Mouse (Mus musculus) embryo, embryonic 11.5 days (tissue): ENCODE data around the gene Olfr194.
"Not testable (repeated sequence)": the region's sequence is repeated elsewhere in the genome, so short reads cannot be mapped to it uniquely, and the experiment has no call there.

ENCODE experiments used
- DNase-seq: peaks from one replicate; pipeline ENCODE4 v3.0.0-alpha.2; 2012; ENCODE audit warnings: low read depth, low spot score

The Olfr194 gene

DNA sequence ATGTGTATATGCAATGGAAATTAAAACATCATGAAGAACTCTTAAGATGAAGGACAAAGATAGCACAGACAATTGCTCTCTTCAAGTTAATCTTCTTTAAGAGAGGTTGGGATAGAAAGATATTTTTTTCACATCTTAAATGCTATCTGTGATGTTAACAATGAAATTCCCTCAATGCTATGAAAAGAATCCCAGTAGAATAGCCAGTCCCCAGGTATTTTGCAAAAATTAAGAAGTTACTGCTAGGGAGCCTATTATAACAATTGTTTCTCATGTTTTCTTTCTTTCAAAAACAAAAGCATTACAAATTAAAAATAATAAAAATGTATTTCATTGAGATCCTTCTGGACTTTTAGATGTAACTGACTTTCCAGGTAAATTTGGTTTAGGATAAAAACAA, at the start of gene Olfr194:
Gene Olfr194, minus strand, starts transcription at position 101 of the 400 bp plus-strand sequence.
- no peak for DNase-seq

DNA sequence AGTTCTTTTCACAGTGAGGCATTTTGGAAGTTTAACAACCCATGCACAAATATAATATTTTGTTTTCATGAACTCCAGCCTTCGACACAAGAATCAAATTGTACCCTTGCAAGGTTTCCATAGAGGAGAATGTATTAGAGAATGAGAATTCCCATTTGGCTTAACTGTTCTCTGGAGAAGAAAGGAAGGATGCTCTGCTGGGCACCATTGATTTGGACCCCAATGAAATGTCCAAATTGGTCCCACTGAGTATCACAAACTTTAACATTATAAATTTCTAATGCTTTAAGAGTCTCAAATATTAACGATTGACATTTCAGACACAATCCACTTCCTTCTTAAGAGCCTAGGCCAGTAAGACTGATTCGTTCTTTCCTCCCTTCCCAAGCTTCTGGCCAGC, 49.5 kb upstream of the Olfr194 start, which contains the start of gene Olfr196:
Gene Olfr196, minus strand, starts transcription at position 101 of the 400 bp plus-strand sequence.
- no peak for DNase-seq

DNA sequence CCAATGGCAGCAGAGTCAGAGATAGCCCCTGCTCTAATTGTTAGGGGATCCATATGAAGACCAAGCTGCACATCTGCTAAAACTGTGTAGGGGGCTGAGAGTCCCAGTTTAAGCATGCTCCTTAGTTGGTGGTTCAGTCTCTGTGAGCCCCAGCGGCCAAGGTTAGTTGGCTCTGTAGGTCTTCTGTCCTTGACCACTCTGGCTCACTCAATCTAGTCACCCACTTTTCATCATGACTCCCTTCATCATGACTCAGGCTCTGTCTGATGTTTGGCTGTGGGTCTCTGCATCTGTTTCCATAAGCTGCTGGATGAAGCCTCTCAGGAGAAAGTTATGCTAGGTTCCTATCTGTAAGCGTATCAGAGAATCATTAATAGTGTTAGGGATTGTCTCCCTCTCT, 31.1 kb upstream of the Olfr194 start:
- no peak for DNase-seq

DNA sequence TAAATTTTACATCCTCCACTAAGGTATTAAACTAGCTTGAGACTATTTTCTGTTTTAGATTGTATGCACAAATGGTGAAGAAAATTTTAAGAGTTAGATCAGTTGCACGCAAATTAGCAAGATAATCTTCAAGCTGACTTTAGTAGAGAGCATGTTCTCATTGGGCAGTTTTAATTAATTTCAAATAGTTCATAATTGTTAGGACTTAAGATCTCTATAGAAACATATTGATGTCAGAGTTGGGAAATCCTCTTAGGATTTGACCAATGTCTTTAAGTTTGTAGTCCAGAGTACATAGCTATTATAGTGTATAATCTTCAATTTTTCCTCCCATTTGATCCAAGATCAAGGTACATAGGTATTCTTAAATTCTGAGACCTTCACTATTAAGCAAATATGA, 25.9 kb upstream of the Olfr194 start, which contains the start of gene Olfr195:
Gene Olfr195, plus strand, starts transcription at position 301 of the 400 bp plus-strand sequence.
- no peak for DNase-seq

DNA sequence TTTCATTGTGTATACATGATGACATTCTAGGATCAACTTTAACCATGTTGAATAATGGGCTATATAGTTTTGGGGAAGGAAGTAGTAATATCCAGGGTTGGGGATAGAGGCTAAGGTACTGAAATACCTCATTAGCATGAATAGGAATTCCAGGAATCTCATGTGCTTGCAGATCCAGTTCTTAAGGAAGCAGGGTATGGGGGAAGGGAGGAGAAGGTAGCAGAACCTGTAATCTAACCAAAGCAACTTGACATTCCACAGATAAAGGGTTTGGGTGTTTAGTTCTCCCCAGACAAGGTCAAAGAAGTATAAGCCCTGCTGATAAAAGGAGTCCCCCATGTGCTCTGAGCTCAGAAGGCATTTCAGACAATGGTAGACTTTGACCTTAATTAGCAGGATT, 20.2 kb upstream of the Olfr194 start:
- DNase-seq = no peak

DNA sequence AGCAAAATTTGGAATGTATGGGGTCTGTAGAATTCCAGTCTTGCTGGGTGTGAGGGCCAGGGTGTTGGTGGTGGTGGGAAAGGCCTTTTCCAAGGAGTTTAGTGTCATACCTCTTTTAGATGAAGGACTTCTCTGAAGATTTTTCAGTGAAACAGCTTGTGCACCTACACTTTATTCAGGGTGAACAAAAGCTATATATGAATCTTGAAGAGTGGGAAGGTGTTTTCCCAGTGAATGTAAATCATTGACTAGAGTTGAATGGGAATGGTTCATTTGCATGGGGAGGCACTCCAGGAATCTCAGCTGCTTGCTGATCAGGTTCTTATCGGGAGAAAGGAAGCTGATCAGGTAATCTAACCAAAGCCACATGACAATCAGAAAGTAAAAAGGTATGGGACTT, 9.9 kb upstream of the Olfr194 start:
- DNase-seq = no peak

DNA sequence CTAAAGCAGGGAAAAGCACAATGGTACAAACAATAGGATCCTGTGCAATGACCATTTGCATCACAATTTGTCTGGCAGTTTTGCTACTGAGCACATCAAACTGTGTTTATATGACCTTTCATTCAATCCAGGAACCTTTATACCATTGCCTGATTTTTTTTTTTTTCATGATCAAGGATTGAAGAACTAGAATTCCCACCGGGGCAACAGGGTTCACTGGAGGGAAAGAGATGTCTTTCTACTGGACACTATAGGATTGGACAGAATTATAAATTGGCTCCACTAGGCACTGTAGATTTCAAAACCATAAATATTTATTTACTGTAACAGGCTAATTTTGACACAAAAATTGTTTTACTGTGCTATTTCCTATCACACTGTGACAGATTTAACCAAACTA, 9.1 kb downstream of the Olfr194 start, which contains the start of gene Olfr193:
Gene Olfr193, minus strand, starts transcription at position 101 of the 400 bp plus-strand sequence.
- no peak for DNase-seq

DNA sequence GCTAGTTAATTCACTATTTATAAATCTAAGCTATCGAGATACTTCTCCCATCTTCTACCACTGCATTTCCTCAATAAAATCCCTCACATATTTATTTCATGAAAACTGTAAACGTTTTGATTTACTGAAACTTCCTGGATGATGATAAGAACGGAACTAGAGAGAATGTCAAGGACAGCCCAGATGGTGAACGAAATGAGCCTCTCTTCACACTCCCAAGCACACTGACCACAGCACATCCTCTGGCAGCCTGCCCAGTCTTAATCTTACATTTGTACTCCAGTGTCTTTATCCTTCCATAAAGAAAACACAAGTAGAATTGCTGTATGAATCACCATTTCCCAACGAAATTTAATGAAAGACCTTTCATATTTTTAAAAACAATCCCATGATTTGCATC, 12.3 kb downstream of the Olfr194 start:
- DNase-seq = not testable (repeated sequence)

DNA sequence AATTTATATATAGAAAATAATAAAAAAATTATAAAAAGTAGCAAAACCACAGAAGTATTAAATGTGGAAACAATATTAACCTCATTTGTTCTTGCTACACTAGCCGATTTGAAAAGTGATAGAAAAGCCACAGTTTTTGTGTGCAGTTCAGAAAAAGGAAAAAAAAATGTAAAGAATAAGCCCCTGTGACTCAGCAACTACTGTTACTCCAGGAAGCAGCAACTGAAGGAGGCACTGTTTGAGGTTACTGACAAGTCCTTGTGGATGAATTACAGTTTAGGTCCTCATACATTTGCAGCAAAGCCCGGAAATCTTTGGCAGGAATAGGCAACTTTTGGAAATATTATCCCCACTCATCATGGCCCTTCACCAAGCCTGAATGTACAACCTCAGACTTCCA, 15.6 kb downstream of the Olfr194 start:
- no peak for DNase-seq

DNA sequence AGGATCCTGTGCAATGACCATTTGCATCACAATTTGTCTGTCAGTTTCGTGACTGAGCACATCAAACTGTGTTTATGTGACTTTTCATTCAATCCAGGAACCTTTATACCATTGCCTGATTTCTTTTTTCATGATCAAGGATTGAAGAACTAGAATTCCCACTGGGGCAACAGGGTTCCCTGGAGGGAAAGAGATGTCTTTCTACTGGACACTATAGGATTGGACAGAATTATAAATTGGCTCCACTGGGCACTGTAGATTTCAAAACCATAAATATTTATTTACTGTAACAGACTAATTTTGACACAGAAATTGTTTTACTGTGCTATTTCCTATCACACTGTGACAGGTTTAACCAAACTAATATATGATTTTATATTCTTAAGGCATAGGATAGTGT, 31.1 kb downstream of the Olfr194 start, which contains the start of gene Olfr191:
Gene Olfr191, minus strand, starts transcription at position 101 of the 400 bp plus-strand sequence.
- not testable (repeated sequence) for DNase-seq

DNA sequence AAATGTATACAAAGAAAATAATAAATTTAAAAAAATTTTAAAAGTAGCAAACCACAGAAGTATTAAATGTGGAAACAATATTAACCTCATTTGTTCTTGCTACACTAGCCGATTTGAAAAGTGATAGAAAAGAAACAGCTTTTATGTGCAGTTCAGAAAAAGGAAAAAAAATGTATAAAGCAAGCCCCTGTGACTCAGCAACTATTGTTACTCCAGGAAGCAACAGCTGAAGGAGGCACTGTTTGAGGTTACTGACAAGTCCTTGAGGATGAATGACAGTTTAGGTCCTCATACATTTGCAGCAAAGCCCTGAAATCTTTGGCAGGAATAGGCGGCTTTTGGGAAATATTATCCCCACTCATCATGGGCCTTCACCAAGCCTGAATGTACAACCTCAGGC, 39.8 kb downstream of the Olfr194 start:
- not testable (repeated sequence) for DNase-seq

DNA sequence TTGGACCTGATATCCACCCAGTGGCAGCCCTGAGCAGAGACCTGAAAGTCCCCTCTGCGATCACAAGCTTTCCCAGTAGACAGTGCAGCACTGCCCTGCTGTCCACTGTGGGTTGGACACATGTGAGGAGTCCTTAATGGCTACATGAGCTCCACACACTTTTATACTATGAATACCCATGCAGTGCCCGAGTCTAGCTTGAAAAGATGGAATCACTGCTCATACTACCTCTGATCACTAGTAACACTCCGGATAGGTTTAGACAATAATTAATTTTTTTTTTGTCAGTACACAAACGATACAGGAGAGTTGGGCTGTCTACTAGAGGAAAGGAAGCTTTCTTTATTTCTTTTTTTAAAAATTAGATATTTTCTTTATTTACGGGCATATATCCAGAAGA, 43.0 kb downstream of the Olfr194 start, which contains the start of gene Olfr190:
Gene Olfr190, minus strand, starts transcription at position 101 of the 400 bp plus-strand sequence.
- no peak for DNase-seq

DNA sequence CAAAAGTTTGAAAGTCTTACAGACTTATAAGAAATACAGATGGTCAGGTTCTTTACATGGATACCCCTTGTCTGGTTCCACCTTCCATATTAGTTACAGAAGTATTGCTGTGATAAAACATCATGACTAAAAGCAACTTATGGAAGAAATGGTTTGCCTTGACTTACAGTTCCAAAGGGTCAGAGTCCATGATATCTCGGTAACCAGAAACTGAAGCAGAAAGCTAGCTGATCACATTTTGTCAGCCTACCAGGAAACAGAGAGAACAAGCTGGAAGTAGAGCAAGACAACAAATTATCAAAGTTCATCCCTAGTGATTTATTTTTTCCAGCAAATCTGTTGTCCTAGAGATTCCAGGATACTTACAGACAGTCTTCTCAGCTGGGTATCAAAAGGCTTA, 47.3 kb downstream of the Olfr194 start:
- no peak for DNase-seq

DNA sequence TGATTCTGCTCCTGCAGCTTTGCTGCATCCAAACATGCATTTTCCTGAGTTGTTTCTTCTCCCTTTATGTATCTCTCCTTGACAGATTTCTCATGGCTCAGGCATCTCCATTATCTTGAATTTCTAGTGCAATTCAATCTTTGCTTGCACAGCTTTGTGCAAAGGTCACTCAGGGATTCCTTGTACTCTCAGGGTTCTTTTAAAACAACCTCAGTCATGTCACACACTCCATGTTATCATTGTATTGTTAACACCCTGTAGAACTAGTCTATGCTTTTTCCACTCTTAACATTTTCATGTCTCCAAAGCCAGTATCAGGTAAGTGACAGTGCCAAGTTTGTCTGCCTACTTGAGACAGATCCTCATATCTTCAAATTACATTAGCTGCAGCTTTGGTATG, 49.1 kb downstream of the Olfr194 start:
- DNase-seq = no peak
